Mouse (Mus musculus) heart, adult 18-20 months (tissue): ENCODE data around the gene Bahd1. TPM values are rescaled to one million over a fixed set of nuclear protein-coding genes. Genes with fewer than 3 reads are reported as not detected.
A peak's percentile ranks its signal among the peaks of the same experiment; 100 is the strongest.

Experiments used
- DNase-seq, 2 experiments: peaks; one replicate each; pipeline ENCODE4 v3.0.0; 2021 to 2022; ENCODE audit warnings: mixed read lengths in 1 of 2
- long read RNA-seq, 2 experiments: library from polyadenylated mRNA; stranded (forward); transcript quantifications; one replicate each; pipeline ENCODE4 v2.0.0; 2021
- total RNA-seq, 2 experiments: library from RNA; stranded (reverse); gene quantifications; 2 replicates each; pipeline ENCODE4 v1.2.3; 2021

Gene Bahd1
- total RNA-seq: 10 to 100 TPM; 17.5 to 18.6 TPM
- long read RNA-seq, experiment 1: 0 reads
- long read RNA-seq, experiment 2: 0 reads

DNA sequence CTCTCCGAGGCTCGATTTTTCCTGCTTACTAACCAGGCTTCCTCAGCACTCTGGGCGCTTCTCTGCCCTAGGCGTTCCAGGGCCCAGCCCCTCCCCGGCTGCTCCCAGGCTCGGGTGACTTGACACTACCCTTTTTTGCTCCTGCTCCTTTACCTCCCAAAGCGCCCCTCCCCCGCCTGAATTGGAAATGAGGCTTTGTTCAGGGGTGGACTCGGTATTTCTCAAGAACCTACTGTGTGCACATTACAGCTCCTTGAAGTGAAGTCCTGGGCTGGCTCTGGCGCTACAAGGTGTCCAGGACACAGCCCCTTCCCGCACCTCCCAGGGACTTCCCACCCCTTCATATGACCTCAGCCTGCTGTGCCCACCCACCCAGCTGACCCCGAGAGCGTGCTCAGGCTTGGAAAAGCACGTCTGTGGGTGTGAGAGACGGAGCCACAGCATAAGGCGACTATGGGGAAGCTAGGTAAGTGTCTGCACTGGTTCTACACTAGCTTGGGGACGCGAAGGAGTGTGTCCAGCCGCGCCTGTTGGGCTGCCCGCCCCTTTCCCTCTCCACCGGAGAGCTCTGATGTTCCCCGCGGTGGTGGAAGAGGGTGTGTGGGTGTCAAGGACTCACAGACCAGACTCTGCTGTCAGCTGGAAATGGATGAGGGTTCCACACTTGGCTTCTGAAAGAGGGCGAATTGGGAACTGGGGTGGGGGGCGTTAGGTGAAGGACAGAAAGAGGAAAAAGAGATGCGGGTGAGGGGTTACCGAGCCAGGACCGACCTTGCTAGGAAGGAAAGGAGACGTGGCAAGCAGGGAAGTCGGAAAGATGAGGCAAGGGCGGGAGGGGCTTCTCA is at the start of gene Bahd1:
Gene Bahd1 (plus strand): TSS at position 397 of the 845 bp plus-strand sequence.
- peak; percentile 37 to 55 for DNase-seq

DNA sequence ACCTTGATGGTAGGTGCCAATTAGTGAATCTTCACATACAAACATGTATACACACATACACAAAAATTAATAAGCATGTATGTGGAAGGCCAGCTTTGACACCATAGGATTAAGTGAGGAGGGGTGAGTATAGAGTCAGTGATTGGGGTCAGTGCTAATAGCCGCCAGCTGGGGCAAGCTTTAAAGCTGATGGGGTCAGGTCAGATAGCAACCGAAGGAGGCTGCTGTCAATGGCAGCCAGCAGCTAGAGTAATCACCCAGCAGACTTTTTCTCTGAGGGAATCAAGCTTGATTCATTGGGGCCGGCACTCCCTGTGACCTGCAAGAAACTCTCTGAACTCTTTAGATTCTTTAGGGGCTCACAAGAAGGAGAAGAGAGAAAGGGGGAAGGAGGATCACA is 48.4 kb upstream of the Bahd1 start:
- no peak for DNase-seq

DNA sequence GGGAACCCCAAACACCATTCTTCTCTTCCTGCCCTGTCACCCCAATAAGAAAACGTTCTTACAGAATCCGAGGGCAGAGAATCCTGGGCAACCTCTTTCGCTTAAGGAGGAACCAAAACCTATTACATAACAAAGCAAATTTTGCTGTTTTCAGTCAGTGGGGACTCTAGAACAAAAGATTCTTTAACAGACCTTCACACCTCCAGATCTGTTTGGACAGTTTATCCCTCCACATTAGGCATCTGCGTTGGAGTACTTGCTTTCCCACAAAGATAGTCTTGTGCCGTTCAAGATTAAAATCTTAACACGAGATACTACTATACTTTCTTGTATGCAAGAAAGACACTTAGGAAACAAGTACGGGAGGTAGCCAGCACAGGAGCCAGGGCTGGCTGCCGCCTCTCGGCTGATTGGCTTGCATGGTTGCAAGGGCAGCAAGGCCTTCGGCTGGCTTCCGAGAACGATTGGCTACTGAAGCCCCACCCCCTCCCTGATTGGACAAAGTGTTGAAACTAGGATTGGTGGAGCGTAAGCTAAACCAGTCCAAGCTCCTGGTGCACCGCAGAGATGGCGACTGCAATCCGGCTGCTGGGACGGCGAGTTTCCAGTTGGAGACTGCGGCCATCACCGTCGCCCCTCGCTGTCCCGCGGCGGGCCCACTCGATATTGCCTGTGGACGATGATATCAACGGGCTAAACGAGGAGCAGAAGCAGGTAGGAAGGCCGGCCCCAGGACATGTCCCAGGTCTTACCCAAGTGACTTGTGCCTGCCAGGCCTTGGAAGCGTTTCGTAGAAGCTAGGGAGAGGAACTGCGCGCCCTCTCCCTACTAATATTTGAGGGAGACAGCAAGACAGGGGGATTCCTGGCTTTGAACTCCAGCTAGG is 38.5 kb upstream of the Bahd1 start, which contains the start of gene Ivd:
Gene Ivd (plus strand): TSS at position 501 of the 886 bp plus-strand sequence.
- DNase-seq: peak; percentile 95 to 97

DNA sequence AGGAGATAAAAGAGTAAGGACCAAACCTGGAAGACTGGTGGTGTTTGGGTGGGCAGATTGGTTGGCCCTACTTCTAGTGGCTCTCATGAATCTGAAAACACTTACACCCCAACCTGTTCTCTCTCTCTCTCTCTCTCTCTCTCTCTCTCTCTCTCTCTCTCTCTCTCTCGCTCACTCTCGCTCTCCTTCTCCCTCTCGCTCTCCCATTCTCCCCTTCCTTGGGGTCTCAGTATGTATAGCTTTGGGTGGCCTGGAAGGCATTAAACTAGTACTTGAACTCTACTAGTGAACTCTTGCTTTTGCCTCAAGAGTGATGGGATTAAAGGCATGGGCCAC is 37.9 kb upstream of the Bahd1 start:
- no peak for DNase-seq

DNA sequence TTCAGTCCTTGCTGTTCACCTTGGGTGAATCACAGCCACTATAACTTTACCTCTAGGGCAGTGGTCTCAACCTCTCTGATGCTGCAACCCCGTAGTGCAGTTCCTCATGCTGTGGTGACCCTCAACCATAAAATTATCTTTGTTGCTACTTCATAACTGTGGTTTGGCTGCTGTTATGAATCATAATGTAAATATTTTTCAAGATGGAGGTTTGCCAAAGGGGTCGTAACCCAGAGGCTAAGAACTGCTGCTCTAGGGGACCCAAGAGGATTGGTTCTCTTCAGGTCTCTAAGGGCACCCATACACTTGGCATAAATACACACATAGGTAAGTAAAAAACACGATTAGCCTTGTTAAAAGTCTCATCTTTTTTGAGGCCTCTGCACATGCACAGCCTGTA is 29.6 kb upstream of the Bahd1 start:
- DNase-seq: no peak

DNA sequence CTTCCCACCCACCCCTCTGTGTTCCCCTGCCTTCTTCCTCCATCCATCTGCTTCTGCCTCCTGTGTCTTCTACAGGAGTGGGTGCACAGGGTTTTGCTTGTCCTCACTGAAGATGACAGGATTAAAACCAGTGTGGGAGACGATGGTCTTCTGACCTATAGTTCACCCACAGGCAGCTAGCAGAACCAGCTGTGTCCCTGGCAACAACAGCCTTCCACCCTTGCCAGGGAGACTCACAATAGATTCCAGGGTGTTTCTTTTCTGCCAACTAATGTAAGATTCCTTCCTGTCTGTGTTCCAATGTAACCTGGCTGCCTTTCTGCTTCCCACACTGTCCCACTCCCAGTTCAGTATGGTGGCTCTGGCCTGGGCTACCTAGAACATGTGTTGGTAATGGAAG is 29.1 kb upstream of the Bahd1 start:
- DNase-seq: no peak

DNA sequence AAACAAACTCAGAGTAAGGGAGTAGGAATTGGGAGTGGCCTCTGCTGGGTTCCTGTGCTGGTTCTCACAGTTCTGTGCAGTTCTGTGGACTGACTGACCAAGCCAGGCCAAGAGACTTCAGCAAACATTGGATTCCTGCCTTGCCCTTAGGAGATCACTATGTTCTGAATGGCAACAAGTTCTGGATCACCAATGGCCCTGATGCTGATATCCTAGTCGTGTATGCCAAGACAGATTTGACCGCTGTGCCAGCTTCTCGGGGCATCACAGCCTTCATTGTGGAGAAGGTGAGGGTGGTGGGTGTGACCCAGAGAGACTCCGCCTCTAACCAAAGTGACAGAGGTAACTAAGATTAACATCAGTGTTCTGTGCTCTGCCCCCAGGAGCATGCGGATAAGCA is 27.2 kb upstream of the Bahd1 start:
- DNase-seq: peak; percentile 37 to 65

DNA sequence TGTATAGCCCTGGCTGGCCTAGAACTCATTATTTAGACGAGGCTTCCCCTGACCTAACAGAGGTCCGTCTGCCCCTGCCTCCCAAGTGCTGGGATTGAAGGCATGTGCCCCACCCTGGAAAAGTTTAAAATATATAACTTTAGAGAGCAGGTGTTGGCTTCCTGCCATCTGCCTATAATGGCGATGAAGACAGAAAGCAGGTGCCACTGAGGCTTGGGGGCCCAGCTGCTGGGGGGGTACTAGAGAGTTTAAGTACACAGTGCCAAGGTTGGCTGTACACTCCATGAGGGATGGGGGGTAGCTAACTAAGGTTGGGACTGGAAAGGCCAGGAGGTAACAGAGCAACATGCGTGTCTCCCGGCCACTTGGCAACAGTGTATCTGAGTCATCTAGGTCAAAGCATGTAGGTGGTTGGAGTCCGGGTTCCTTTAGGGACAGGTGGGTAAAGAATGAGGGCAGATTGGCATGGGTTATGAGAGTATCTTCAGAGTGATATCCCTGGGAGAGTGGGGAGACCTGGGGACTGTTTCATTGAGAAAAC is 26.2 kb upstream of the Bahd1 start:
- DNase-seq: no peak

DNA sequence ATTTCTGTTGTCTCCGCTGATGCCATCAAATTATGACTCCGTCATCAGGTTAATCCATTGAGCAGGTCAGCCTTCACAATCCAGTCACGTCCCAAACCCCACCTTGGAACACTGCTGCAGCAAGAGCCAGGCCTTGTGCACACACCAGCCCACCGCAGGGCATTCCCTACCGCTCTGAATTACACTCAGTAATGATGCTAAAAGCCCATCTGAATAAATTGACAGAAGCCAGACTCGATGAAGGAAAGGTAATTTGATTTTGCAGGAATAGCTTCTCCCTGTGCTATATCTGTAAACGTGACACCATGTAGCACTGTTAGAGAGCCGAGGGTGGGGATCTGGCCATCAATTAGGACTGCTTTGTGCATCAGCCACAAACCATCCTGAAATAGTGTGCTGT is 24.9 kb upstream of the Bahd1 start:
- DNase-seq: no peak

DNA sequence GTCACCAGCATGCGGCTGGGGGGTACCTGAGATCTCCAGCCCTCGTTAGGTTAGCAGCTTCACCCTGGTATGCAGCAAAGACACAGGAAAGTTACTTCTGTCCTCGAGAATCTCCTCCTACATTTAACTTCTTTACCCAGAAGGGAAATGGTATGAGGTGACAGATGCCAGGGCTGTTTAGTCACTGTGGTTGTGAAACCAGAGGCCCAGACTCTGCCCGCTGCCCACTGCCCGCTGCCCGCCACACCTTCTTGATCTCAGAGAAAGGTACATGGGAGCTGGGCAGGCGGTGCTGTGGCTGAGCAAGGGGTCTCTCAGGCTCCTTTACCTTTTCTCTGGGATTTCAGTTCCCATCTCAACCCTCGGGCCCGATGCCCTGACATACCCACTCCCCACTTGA is 23.7 kb upstream of the Bahd1 start:
- no peak for DNase-seq

DNA sequence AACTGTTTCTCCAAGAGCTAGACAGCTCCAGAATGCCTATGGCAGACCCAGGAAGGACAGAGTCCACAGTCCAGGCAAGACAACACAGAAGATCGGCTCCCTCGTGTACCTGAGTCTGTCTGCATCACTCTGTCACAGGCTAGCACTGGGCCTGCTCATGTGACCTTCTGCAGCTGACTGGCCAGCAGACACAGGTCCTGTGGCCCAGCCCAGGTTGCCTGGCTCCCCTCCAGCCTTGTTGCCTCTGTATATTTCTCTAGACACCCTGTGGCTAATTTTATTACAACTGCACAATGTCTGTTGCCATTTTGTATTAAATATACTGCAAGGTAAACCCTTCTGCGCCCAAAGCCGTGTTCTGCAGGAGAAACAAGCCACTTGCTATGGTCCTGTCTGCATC is 19.2 kb upstream of the Bahd1 start:
- peak; percentile 53 to 61 for DNase-seq

DNA sequence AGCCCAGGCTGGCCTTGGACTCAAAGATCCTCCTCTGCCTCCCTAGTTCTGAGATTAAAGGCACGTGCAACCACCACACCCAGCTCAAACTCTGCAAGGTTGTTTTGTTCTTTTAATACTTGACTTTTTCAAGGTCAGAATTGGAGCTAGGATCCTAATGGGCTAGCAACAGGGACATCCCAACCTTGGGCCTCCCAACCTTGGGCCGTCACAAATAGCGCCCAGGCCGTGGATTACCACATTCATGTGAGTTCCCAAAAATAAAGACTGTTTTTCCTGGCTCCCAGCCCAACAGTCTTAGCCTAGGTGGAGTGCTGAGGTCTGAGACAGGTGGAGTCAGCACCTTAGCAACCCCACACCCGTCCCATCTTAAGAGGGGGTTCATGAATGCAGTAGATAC is 18.2 kb upstream of the Bahd1 start:
- no peak for DNase-seq

DNA sequence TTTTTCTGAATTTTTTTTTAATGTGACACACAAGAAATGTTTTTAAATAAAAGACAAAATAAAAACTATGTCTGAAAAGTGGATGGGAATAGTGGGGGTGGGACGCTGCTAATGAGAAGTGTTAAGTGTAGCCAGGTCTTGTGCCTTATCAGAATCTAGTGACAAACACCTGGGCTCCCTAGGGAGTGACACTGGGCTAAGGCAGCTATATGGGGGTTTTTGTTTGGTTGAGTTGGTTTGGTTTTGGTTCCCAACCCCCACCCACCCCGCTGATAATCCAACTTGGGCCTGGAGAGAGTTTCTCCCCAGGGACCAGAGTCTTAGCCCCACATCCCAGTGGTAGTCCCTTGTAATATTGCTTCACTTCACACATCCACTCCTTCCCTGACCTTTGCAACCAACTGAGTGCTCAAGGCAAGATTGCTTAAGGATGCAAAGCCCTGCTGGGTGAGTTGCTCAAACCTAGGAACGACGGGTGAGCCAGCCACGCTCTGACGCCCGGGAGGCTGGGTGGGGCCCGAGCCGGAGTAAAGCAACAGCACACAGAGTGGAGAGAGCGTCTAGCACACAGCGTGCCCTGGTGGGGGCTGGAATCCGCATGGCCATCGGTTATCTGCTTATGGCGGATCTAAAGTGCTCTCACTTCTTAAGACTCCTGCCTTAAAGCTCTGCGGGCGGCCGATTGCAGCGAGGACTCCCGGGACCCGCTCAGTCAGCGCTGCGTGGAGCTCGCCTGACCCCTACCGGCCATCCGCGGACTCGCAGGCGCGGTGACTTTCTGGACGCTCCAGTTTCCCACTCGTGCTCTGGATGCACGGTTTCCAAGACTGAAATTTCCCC is 17.1 kb upstream of the Bahd1 start:
- DNase-seq: peak; percentile 84 to 96

DNA sequence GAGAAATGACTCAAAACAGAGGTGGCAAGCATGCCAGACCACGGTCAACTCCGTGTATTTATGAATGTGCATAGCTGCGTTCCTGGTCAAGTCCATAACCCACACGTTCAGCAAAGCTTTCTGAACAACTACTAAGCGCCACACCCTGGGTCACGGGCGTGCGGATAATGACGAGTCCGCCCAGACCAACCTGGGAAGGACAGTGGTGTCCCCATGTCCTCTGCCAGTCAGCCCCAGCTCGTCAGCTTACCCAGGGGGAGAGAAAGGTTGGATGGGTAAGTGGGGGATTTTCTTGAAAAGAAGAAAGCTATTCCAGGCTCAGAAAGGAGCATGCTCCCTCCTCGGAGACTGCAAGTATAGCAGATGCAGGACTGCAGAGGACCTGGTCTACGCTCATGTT is 12.7 kb upstream of the Bahd1 start:
- DNase-seq: no peak

DNA sequence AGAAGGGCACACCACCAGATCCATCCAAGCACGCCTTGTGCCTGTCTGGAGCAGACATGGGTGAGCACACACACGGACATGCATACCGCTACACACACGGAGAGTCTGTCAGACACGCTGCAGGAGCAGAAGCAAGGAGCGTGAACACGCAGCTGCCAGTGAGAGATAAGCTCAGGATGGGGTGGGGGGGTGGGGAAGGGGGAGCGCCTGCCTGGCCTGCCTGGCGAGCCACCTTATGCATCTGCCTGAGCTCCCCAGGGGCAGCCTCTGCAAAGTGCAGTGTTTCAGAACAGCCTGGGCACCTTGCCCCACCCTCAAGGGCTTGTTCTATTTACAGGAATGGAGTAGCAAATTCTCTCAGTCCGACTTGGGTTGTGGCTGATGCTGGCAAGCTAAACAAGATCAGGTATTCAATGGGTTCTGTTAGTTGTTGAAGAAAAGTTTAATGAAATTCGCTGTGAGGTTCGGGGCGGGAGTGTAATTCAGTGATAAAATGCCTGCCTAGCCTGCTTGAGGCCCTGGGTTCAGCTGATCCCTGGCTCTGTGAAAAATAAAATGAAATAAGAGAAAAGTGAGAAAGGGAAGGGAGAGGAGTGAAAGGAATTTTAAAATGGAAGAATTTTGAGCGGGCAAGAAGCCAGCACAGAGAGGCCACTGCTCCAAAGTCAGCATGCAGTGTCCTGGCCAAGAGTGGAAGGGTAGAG is 12.2 kb upstream of the Bahd1 start:
- DNase-seq: peak in 1 of 2 experiments; percentile 45

DNA sequence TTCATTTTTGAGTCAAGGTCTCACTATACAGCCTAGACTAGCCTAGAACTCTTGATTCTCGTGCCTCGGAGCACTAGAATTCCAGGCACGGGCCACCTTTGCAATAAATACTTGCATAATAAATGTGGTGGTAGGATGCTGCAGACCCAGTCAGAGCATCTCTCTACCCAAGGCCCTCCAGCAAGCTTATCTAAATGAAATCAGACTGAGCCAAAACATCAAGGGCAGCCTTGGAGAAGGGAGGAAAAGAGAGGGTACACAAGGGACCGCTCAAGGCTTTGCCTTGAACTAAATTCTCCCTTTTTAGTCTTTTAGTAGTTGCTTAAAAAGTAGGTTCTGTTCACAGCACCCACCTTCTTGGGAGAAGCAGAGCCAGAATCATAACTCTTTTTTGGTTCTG is 9.0 kb upstream of the Bahd1 start:
- no peak for DNase-seq

DNA sequence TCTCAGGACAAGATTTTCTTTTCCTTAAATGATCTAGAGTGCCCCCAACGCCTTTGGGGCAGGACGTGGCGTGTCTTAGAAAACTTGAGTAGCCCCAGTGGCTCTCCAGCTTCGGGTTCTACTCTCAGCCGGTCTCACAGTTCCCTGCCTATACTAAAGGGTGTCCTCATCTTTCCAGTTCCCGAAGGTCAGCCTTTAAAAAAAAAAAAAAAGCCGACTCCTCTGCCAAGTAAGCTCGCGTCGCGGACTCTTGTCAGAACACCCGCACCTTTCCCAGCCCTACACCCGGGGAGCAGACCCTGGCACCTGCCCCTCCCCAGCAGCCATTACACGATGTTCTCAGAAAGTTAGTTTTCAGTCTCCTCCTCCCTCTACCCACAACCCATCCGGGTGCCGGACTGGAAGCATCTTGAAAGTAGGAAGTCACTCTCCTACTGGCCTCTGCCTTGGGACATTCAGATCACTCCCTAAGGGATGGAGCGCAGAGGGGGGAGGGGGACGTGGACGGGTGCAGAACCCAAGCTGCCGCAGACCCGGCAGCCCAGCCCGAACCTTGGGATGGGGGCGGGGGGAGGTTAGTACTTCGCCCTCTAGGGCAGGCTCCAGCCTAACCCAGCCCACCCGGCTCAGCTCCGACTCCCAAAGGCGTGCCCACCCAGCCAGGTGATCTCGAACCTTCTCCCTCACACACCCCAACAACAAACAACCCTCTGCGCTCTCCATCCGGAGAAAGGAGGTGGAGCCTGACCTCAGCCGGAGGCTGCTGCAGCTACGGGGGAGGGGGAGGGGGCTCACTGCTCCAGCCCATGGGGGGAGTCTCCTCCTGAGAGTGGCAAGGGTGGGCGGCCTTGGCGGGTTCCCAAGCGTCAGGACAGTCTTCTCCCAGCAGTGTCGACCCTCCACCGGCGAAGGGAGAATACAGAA is 3.9 kb upstream of the Bahd1 start:
- DNase-seq: peak; percentile 49 to 63

DNA sequence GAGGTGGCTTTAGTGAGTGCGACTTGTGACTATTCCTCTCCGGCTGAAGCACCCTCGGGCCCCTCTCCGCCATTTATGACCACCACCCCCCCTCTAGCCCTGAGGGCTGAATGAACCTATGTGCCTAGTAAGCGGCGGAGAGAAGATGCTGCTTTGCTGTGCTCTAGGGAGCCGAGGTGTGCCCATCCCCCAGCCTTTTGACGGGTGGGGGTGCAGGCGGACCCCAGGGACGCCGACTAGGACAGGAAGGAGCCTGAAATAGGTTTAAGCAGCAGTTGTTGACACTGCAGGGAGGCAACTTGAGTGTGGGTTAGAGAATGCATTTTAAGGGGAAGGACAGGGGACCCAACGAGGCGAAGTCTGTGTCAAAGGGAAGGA is 3.3 kb upstream of the Bahd1 start:
- DNase-seq: peak; percentile 20 to 42

DNA sequence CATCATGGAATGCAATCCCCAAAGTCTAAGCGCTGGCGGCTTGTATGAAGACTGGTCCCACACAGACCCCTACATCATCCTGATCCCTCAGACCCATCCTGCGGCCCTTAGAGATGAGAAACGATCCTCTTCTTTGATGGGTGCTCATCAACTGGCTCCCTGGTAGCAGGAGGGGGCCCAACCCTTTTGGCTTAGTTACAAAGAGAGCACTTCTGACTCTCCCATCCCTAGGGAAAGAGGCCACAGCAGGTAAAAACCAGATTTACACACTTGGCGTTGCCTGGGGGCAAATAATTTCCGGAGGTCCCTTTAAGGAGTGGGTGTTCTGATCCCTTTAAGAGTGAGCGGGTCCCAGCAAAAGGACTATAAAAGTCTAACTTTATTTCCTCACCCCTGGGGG is 2.8 kb upstream of the Bahd1 start:
- no peak for DNase-seq

DNA sequence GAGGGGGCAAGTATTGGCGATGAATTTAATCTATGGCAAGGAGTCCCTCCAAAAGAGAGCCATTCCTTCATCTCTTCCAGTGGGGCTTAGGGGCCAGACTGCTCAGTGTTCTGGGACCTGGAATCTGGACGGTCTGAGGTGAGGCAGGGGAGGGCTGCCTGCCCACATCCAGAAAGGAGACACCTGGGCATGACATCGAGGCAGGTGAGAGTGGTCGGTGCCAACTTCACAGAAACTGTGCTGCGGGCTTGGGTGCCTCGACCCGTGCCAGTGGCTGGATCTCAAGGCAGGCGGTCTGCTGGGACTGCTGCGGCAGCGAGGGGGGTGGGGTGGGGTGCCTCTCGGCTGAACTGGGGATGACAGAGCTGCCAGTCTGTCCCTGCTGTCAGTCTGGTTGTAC is 2.4 kb upstream of the Bahd1 start:
- no peak for DNase-seq
